Mouse (Mus musculus) lung, adult 2 months (tissue): ENCODE results near the gene Phyhipl.

ENCODE experiments used
- CTCF ChIP-seq: fragments of 200-500 bp; IDR thresholded peaks from 2 replicates; pipeline ENCODE4 v1.5.1; 2011; ENCODE audit warnings: mild to moderate bottlenecking, low read length, control low read depth; ENCODE audit not compliant: insufficient read depth
- POLR2A ChIP-seq: fragments of 200-500 bp; IDR thresholded peaks from 2 replicates; pipeline ENCODE4 v1.6.1; 2011; ENCODE audit warnings: low read depth, mild to moderate bottlenecking, control low read depth, low read length, borderline replicate concordance; ENCODE audit errors: extremely low read depth

- TF ChIP-seq CTCF (no peak), POLR2A (no peak)
Observed at GRCm38 (mm10) chr10:70696748-70697585, 41.2 kb upstream of the Phyhipl start.
